Mouse (Mus musculus) ES-Bruce4 (cell line): ENCODE measurements around the gene Tnfrsf26. TPM values are rescaled to one million over a fixed set of nuclear protein-coding genes. Genes with fewer than 3 reads are reported as not detected.

Experiments
- H3K27ac ChIP-seq: 2 replicates; pipeline ENCODE4 v1.5.1; 2012; ENCODE audit warnings: low read length, inconsistent platforms; ENCODE audit not compliant: insufficient read depth
- H3K27me3 ChIP-seq: 2 replicates; pipeline ENCODE4 v1.6.1; 2012; ENCODE audit warnings: mild to moderate bottlenecking, low read length, inconsistent platforms; ENCODE audit not compliant: control insufficient read depth, poor library complexity, insufficient read depth, severe bottlenecking
- H3K36me3 ChIP-seq: 2 replicates; pipeline ENCODE4 v1.6.1; 2012; ENCODE audit warnings: inconsistent platforms, mild to moderate bottlenecking, low read length, moderate library complexity; ENCODE audit not compliant: control insufficient read depth, poor library complexity, insufficient read depth, severe bottlenecking
- H3K4me1 ChIP-seq: one replicate; pipeline ENCODE4 v1.8.1; 2011; ENCODE audit warnings: low read length; ENCODE audit not compliant: control insufficient read depth, insufficient read depth
- H3K4me3 ChIP-seq: 2 replicates; pipeline ENCODE4 v1.5.1; 2011; ENCODE audit warnings: low read depth, mild to moderate bottlenecking, low read length
- H3K9ac ChIP-seq: 2 replicates; pipeline ENCODE4 v1.6.1; 2012; ENCODE audit warnings: low read depth, mild to moderate bottlenecking, inconsistent platforms; ENCODE audit not compliant: poor library complexity, severe bottlenecking
- H3K9me3 ChIP-seq: replicated peaks from 2 replicates; pipeline ENCODE4 v1.6.1; 2012; ENCODE audit warnings: mild to moderate bottlenecking, low read length, inconsistent platforms; ENCODE audit not compliant: control insufficient read depth, poor library complexity, insufficient read depth, severe bottlenecking
- CTCF ChIP-seq: IDR thresholded peaks from one replicate; pipeline ENCODE4 v1.8.1; 2011; ENCODE audit warnings: low read depth, low read length
- EP300 ChIP-seq: IDR thresholded peaks from 2 replicates; pipeline ENCODE4 v1.6.1; 2011; ENCODE audit warnings: low read depth, low read length; ENCODE audit not compliant: insufficient read depth
- POLR2A ChIP-seq: IDR thresholded peaks from one replicate; pipeline ENCODE4 v1.8.1; 2011; ENCODE audit warnings: low read length; ENCODE audit not compliant: insufficient read depth
- polyA plus RNA-seq: library from polyadenylated mRNA; stranded (reverse); fragments of >200 nt; gene quantifications from 2 replicates; pipeline ENCODE4 v1.2.4, GENCODE M21; 2011; ENCODE audit warnings: low read depth; ENCODE audit not compliant: missing spikeins, insufficient read depth, insufficient read length

Tnfrsf26 gene
- polyA plus RNA-seq, 1 experiment = not detected

DNA sequence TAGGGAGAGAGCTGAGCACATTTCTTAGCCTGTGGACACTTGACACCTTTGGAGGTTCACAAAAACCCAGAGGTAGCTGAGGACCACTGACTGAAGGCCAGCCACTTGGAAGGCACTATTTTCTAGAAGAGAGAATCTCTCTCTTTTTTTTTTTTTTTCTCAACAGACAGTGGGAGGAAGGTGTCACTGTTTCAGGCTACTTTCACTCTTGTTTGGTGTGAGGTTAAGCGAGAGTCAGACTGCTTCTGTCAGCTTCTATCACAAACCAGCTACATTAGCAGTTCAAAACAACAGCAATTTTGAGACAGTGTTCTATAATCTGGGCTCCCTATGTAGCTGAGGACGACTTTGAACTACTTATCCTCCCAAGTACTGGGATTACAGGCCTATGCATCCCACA lies 2.3 kb downstream of the Tnfrsf26 start:
- Histone ChIP-seq H3K27ac (no peak overlapping the region), H3K36me3 (no peaks in the 10 kb centered on the region), H3K9me3 (peaks cover 4% of the 10 kb centered on the region; the same call in 1 of the 2 replicates), H3K9ac (no peak overlapping the region), H3K27me3 (no peaks in the 10 kb centered on the region), H3K4me3 (no peak overlapping the region), H3K4me1 (no peaks in the 10 kb centered on the region)
- TF ChIP-seq EP300 = no peak
- TF ChIP-seq POLR2A = no peak
- TF ChIP-seq CTCF = no peak

GRCm38 (mm10) chr7:143625151-143625550 lies 3.4 kb downstream of the Tnfrsf26 start:
- TF ChIP-seq POLR2A (no peak), EP300 (no peak), CTCF (no peak)

DNA sequence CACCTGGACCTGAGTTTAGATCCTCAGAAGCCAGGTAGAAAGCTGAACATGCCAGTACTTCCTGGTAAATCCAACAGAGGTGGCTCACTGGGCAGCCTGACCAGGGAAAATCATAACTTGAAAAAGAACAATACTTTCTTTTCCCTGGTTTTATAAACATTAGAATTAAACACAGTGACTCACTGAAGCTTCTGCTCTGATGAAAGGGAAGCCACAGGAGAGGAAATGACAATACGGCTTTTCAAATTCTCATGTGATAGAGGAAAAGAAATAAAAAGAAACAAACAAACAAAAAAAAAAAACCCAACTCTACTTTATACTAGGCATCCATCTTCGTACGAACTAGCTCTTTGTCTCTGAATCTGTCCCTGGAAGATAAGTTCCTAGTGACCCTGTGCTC lies 4.0 kb downstream of the Tnfrsf26 start:
- Histone ChIP-seq H3K9me3 (peaks cover 4% of the 10 kb centered on the region; the same call in 1 of the 2 replicates), H3K4me3 (no peak overlapping the region), H3K9ac (no peak overlapping the region), H3K36me3 (no peaks in the 10 kb centered on the region), H3K27ac (no peak overlapping the region), H3K27me3 (no peaks in the 10 kb centered on the region), H3K4me1 (no peaks in the 10 kb centered on the region)
- TF ChIP-seq EP300 = no peak

More at GRCm38 (mm10) chr7:143625151-143625550, 3.4 kb downstream of the Tnfrsf26 start:
- Histone ChIP-seq H3K9ac (no peak overlapping the region), H3K9me3 (peaks cover 4% of the 10 kb centered on the region; the same call in 1 of the 2 replicates), H3K27ac (no peak overlapping the region), H3K27me3 (no peaks in the 10 kb centered on the region), H3K4me1 (no peaks in the 10 kb centered on the region), H3K36me3 (no peaks in the 10 kb centered on the region), H3K4me3 (no peak overlapping the region)

GRCm38 (mm10) chr7:143620951-143621350 lies 7.6 kb downstream of the Tnfrsf26 start:
- Histone ChIP-seq H3K27me3 (no peaks in the 10 kb centered on the region), H3K4me1 (no peaks in the 10 kb centered on the region), H3K9ac (no peak overlapping the region), H3K36me3 (no peaks in the 10 kb centered on the region), H3K27ac (no peak overlapping the region), H3K4me3 (no peak overlapping the region), H3K9me3 (peaks cover 4% of the 10 kb centered on the region; the same call in 1 of the 2 replicates)
- no peak for TF ChIP-seq CTCF
- no peak for TF ChIP-seq EP300
- TF ChIP-seq POLR2A = no peak

DNA sequence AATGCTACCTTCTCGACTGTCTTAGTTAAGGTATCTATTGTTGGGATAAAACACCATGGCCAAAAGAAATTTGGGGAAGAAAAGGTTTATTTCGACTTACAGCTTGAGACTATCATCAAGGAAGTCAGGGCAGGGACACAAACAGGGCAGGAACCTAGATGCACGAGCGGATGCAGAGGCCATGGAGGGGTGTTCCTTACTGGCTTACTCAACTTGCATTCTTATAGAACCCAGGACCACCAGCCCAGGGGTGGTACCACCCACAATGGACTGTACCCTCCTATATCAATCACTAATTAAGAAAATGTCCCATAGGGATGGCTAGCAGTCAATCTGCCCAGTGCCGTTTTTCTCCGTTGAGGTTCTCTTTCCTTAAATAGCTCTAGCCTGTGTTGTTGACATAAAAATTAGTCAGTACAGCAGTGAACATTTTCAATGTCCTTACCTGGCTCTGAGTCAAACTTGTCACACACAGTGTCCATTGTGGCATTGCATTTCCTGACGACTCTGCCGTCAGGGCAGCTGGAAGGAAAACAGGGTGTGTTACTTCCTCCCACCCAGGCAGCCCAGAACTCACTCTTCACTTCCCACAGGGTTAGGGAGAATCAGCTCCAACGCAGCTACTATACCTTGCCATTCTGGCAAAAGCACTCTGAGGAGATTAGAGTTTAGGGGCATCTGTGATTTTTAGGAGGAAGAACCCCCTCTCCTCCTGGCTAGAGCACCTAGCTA lies 14.0 kb downstream of the Tnfrsf26 start:
- Histone ChIP-seq H3K9ac (no peak overlapping the region), H3K9me3 (no peaks in the 10 kb centered on the region), H3K4me3 (no peak overlapping the region), H3K27ac (no peak overlapping the region), H3K4me1 (no peaks in the 10 kb centered on the region), H3K36me3 (no peaks in the 10 kb centered on the region), H3K27me3 (no peaks in the 10 kb centered on the region)
- TF ChIP-seq CTCF (no peak), POLR2A (no peak), EP300 (no peak)

DNA sequence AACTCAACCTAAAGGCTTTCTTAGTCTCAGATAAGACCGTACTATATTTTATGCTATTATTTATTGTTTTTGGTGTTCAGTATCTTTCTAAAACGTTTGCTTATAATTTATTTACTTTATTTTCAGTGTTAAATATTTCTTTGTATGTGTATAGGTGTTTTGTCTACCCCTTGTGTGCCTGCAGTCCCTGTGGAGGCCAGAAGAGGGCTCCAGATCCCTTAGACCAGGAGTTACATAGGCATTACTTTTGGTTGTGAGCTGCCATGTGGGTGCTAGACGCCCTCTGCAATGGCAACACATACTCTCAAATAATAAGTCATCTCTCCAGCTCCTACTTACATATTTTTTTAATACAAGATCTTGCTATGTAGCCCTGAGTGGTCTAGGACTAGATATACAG lies 16.3 kb downstream of the Tnfrsf26 start:
- H3K36me3 ChIP-seq = no peaks in the 10 kb centered on the region
- H3K4me3 ChIP-seq = no peak overlapping the region
- H3K27ac ChIP-seq = no peak overlapping the region
- no peaks in the 10 kb centered on the region; the same call in 1 of the 2 replicates for H3K27me3 ChIP-seq
- H3K9me3 ChIP-seq = no peaks in the 10 kb centered on the region
- TF ChIP-seq EP300 (no peak), CTCF (peak; percentile 60)
- no peaks in the 10 kb centered on the region for H3K4me1 ChIP-seq
- H3K9ac ChIP-seq = no peak overlapping the region
